Mouse (Mus musculus) limb, embryonic 14.5 days (tissue): Measurements from ENCODE around the gene Capza2. TPM values are rescaled to one million over a fixed set of nuclear protein-coding genes. Genes with fewer than 3 reads are reported as not detected.
A peak's percentile ranks its signal among the peaks of the same experiment; 100 is the strongest.

ENCODE experiments used
- ATAC-seq: fragments of 200-750 bp; cut with Nextera tagmentation; 2 replicates; pipeline ENCODE4 v1.8.0; 2017; ENCODE audit warnings: low read depth, moderate number of reproducible peaks, moderate TSS enrichment; ENCODE audit not compliant: low FRiP score
- DNase-seq: peaks from one replicate; pipeline ENCODE4 v3.0.0-alpha.2; 2015; ENCODE audit warnings: low spot score
- H3K27ac ChIP-seq: fragments of 300-500 bp; sonication (generic); replicated peaks from 2 replicates; pipeline ENCODE4 v1.5.1; 2014; ENCODE audit warnings: low read depth, mild to moderate bottlenecking, low read length, moderate library complexity, mixed read lengths
- H3K27me3 ChIP-seq: fragments of 300-500 bp; sonication (generic); 2 replicates; pipeline ENCODE4 v1.6.1; 2014; ENCODE audit warnings: low read length, mixed read lengths; ENCODE audit not compliant: control insufficient read depth, insufficient read depth
- H3K36me3 ChIP-seq: fragments of 300-500 bp; sonication (generic); 2 replicates; pipeline ENCODE4 v1.6.1; 2014; ENCODE audit warnings: mild to moderate bottlenecking, low read length, moderate library complexity, mixed read lengths; ENCODE audit not compliant: control insufficient read depth, insufficient read depth
- H3K4me1 ChIP-seq: fragments of 300-500 bp; sonication (generic); 2 replicates; pipeline ENCODE4 v1.6.1; 2014; ENCODE audit warnings: antibody characterized with exemption, low read length, mixed read lengths; ENCODE audit not compliant: control insufficient read depth, insufficient read depth
- H3K4me2 ChIP-seq: fragments of 300-500 bp; sonication (generic); replicated peaks from 2 replicates; pipeline ENCODE4 v1.6.1; 2014; ENCODE audit warnings: low read depth, mild to moderate bottlenecking, low read length, moderate library complexity; ENCODE audit not compliant: severe bottlenecking
- H3K4me3 ChIP-seq: fragments of 300-500 bp; sonication (generic); replicated peaks from 2 replicates; pipeline ENCODE4 v1.5.1; 2014; ENCODE audit warnings: low read length
- H3K9ac ChIP-seq: fragments of 300-500 bp; sonication (generic); 2 replicates; pipeline ENCODE4 v1.6.1; 2014; ENCODE audit warnings: mild to moderate bottlenecking, low read depth, low read length, moderate library complexity; ENCODE audit not compliant: severe bottlenecking
- H3K9me3 ChIP-seq: fragments of 300-500 bp; sonication (generic); 2 replicates; pipeline ENCODE4 v1.6.1; 2016; ENCODE audit warnings: low read length; ENCODE audit not compliant: control insufficient read depth
- POLR2A ChIP-seq: fragments of 200-500 bp; IDR thresholded peaks from 2 replicates; pipeline ENCODE4 v1.8.0; 2012; ENCODE audit warnings: inconsistent platforms, mild to moderate bottlenecking, moderate library complexity, borderline replicate concordance; ENCODE audit not compliant: insufficient read depth, insufficient read length; ENCODE audit errors: extremely low read depth
- WGBS: fragments of 180-500 bp; shearing (Covaris S2); extraction: QIAGEN DNeasy Blood & Tissue Kit; methylation state at CpG from one replicate; pipeline ENCODE4 v1.1.7; 2014; 5-methylcytosine and 5-hydroxymethylcytosine counted together
- polyA plus RNA-seq, 2 experiments: library from polyadenylated mRNA; depleted of rRNA in 1 of 2; stranded (reverse) in 1 of 2; unstranded in 1 of 2; fragments of >200 nt; fragmentation: Nextera tagmentation in 1 of 2; extraction: Ambion mirVana in 1 of 2; gene quantifications; 2 replicates each; pipeline versions ENCODE4 v1.2.1 to v1.2.3; 2012 to 2014

The Capza2 gene
- polyA plus RNA-seq (2012; rRNA removed) (71.0 and 82.0 TPM in 2 replicates), polyA plus RNA-seq (2014; fragmentation: Nextera tagmentation; extraction: Ambion mirVana) (211 and 223 TPM in 2 replicates)

DNA sequence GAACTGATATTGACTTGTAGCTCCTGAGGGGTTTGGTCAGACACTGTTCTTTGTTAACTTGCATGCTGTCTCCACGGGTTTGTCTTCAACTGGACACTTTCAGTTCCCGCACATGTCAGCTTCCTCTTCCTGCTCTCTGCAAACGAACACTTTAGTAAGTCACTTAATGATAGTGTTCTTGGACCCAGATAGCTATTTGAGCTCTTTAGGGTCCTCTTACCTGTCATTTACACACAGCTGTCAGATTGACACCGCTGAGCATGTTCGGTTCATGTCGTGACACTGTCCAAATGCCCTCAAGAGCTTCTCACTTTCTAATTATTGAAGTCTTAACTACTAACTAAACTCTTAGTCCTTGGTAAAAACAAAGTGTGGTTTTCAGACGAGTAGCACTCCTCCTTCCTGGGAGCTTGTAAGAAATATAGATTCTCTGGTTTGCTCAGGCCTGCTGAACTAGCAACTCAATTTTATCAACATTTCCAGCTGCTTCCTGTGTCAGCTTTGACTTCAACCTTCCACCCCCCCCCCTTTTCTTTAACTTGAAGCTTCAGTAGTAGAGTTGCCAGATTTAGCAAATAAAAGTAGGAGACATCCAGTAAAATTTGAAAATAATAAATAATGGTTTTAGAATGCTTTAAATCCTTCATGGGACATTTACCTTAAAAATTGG lies at the start of gene Capza2:
Gene Capza2, plus strand, starts transcription at position 620 of the 670 bp plus-strand sequence.
- Histone ChIP-seq H3K36me3 (no peaks in the 10 kb centered on the region), H3K4me3 (peak within 1 kb of the TSS; percentile 94), H3K27ac (peak within 1 kb of the TSS; percentile 93), H3K4me1 (peaks cover 8% of the 10 kb centered on the region; the same call in 1 of the 2 replicates), H3K27me3 (no peaks in the 10 kb centered on the region), H3K4me2 (peak within 1 kb of the TSS; percentile 57), H3K9me3 (0 out of 2 replicates have a peak, but pooled peaks cover 3% of the 10 kb centered on the region), H3K9ac (peak within 1 kb of the TSS; percentile 96)
- WGBS = 68% methylated on average over 7 of the region's 7 CpGs
- ATAC-seq = no peak
- TF ChIP-seq POLR2A = no peak
- no peak for DNase-seq

DNA sequence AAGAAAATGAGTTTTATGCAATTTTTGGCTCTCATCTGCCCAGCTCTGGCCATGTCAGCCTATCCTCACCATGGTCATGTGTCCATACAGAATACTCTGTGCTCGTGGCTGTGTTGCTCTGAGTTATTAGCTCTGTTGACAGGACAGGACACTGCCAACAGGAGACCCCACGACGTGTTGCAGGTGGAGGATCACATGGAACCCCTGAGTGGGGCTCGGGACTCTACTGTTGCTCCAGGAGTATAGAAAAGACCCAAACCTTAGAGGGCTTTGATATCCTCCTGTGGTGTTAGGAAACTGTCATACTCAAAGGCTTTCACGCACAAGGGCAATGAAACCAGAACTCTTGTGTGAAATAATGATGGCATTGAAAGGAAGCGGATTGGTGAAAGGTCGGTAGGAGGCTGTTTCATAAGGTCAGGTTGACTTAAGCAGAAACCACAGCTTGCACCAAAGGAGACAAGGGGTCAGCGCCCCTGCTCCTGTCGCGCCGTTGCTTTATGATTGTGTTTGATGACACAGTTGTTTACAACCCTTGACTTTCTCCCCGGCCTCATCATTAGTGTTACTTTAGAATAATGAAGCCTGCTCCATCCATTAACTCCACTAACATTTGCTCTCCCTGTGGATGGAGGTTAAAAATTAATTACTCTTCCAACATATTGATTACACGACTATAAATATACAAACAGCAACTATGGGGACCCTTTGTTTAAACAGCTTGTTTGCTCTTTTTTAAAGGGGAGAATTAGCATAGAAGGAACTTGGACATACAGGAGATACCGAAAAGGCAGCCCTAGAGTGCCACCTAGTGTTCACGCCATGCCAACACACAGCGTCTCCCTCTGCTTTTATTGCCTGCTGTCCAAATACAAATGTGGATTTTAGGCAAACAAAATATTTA lies 46.7 kb upstream of the Capza2 start:
- Histone ChIP-seq H3K9me3 (0 out of 2 replicates have a peak, but pooled peaks cover 6% of the 10 kb centered on the region), H3K4me2 (peak overlapping the region; percentile 26), H3K36me3 (no peaks in the 10 kb centered on the region), H3K4me3 (no peak overlapping the region), H3K4me1 (no peaks in the 10 kb centered on the region), H3K27me3 (no peaks in the 10 kb centered on the region), H3K9ac (no peak overlapping the region), H3K27ac (no peak overlapping the region)
- ATAC-seq (peak; percentile 63; the same call in 1 of the 2 replicates), DNase-seq (peak; percentile 83)
- TF ChIP-seq POLR2A = no peak
- WGBS = 20% methylated on average over 16 of the region's 16 CpGs

DNA sequence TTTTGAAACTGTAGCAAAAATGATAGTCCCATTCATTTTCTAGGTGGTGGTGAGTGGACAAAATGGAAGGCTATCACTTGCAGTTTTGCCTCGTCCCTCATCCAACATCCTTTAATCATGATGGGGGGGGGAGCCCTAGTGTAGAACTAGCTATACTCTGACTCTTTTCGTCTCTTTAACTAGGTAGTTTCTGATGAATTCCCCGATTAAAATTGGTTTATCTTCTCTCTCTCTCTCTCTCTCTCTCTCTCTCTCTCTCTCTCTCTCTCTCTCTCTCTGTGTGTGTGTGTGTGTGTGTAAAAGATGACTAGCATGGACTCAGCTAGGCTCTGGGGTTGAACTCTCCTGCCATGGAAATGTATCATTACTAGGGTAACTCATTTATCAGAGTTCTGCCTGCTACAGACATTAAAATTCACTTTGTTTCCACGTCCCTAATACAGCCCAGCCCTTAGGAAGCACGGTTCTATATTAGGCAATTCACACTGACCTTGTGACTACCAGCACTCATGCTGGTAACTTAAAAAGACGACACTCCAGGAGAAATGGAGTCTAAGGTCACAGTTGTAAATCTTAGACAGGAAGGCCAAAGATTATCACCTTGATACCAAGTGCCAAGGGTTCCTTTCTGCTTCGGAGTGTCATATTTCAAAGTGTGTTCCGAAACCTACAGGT lies 45.9 kb upstream of the Capza2 start:
- no peak overlapping the region for H3K4me3 ChIP-seq
- DNase-seq (no peak), ATAC-seq (no peak)
- H3K9ac ChIP-seq = no peak overlapping the region
- no peak overlapping the region for H3K27ac ChIP-seq
- no peak for TF ChIP-seq POLR2A
- no peak overlapping the region for H3K4me2 ChIP-seq
- 32% methylated on average over 8 of the region's 8 CpGs for WGBS
- no peaks in the 10 kb centered on the region for H3K4me1 ChIP-seq
- no peaks in the 10 kb centered on the region for H3K27me3 ChIP-seq
- H3K9me3 ChIP-seq = 0 out of 2 replicates have a peak, but pooled peaks cover 6% of the 10 kb centered on the region
- no peaks in the 10 kb centered on the region for H3K36me3 ChIP-seq

DNA sequence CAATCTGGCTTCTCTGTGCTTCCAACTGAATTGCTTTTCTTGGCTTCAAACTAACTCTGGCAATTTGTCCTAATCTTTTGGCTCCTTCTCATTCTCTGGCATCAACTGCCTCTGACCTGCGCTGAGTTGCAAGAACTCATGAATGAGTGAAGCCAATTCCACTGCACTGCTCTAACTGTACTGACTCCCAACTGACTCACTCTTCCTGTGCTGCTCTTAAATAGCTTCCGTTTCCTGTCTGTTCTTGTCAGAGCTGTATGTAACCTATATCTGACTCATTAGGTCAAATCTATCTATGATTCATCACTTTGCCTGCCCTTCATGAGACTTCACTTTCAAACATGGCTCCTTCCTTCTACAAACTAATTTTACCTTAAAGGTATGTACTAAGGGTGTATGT lies 42.1 kb upstream of the Capza2 start:
- no peak for TF ChIP-seq POLR2A
- Histone ChIP-seq H3K27ac (no peak overlapping the region), H3K4me1 (no peaks in the 10 kb centered on the region), H3K9me3 (0 out of 2 replicates have a peak, but pooled peaks cover 6% of the 10 kb centered on the region), H3K4me2 (no peak overlapping the region), H3K27me3 (no peaks in the 10 kb centered on the region), H3K9ac (no peak overlapping the region), H3K36me3 (no peaks in the 10 kb centered on the region), H3K4me3 (no peak overlapping the region)
- 95% methylated on average over 2 of the region's 2 CpGs for WGBS
- ATAC-seq (no peak), DNase-seq (no peak)
